Mouse (Mus musculus) heart, postnatal 25 days (tissue): ENCODE results near the gene Wnt7b. TPM values are rescaled to one million over a fixed set of nuclear protein-coding genes. Genes with fewer than 3 reads are reported as not detected.

Source experiments
- DNase-seq: peaks from one replicate; pipeline ENCODE4 v3.0.0; 2022; ENCODE audit warnings: low spot score
- intact Hi-C: fragments of 180-260 bp; cut with DNase I; formaldehyde crosslinking; loops from one replicate; pipeline ENCODE4 v1.15.1; 2025
- total RNA-seq, 2 experiments: library from RNA; stranded (reverse); gene quantifications; 2 replicates each; pipeline ENCODE4 v1.2.3; 2021

Wnt7b gene
- total RNA-seq, 2 experiments from 2014 or later, result 0.13 to 0.17 TPM

- intact Hi-C loops, result no loop called here
- DNase-seq, result peak; percentile 56
Observed at GRCm38 (mm10) chr15:85603422-85603821, 21.1 kb upstream of the Wnt7b start.

- no peak for DNase-seq
- intact Hi-C loops, result no loop called here
Observed at GRCm38 (mm10) chr15:85602733-85603132, 20.5 kb upstream of the Wnt7b start.

DNA sequence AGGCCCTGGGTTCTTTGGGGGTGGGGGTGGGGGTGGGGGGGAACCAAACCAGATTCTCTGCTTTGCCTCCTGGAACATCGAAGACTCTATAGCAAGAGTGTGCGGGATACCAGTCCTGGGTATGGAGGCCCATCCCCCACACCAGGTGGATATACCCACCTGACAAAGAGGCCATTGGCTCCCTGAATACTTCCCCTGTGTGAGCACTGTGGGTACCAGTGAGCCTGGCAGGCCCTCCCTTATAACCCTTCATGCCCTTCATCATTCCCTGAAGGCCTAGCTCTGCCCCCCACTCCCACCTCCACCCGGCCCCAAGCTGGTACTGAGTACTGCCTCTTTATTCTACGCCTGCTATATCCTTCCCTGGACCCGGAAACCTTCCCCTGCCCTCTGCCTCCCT is 19.7 kb upstream of the Wnt7b start:
- DNase-seq, result no peak
- intact Hi-C loops, result no loop called here

- intact Hi-C loops, result no loop called here
- no peak for DNase-seq
Observed at GRCm38 (mm10) chr15:85601202-85601601, 18.9 kb upstream of the Wnt7b start.

GRCm38 (mm10) chr15:85600696-85601094 is 18.4 kb upstream of the Wnt7b start:
- intact Hi-C loops, result no loop called here
- DNase-seq, result peak; percentile 49

- intact Hi-C loops, result loop anchor here (1.0 to 2.0 kb wide), 2 partner anchors 13 to 110 kb away; no protein-coding TSS in a partner anchor
- peak; percentile 91 for DNase-seq
Observed at GRCm38 (mm10) chr15:85599887-85600695, 17.8 kb upstream of the Wnt7b start.

- peak; percentile 59 for DNase-seq
- intact Hi-C loops, result loop anchor here (1.0 to 2.0 kb wide), 2 partner anchors 14 to 111 kb away; no protein-coding TSS in a partner anchor
Observed at GRCm38 (mm10) chr15:85598984-85599886, 17.0 kb upstream of the Wnt7b start.

DNA sequence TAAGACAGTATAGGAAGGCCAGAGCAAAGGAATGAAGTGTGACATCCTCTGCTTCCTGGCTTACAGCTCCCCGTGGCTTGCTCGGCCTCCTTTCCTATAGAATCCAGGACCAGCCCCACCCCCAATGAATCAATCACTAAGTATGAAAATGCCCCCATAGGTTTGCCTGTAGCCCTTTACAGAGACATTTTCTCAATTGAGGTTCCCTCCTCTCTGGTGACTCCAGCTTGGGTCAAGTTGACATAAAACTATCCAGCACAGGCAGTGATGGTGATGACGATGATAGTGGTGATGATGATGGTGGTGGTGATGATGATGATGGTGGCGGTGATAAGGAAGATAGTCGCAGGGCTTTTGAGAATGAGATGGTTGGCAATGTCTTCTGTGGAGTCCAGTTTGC is 16.2 kb upstream of the Wnt7b start:
- no peak for DNase-seq
- intact Hi-C loops, result loop anchor here (2.0 kb wide), 1 partner anchor 14 kb away; no protein-coding TSS in a partner anchor

GRCm38 (mm10) chr15:85597403-85597802 is 15.1 kb upstream of the Wnt7b start:
- no peak for DNase-seq
- intact Hi-C loops, result loop anchor here (2.0 kb wide), 1 partner anchor 269 kb away; no protein-coding TSS in a partner anchor

DNA sequence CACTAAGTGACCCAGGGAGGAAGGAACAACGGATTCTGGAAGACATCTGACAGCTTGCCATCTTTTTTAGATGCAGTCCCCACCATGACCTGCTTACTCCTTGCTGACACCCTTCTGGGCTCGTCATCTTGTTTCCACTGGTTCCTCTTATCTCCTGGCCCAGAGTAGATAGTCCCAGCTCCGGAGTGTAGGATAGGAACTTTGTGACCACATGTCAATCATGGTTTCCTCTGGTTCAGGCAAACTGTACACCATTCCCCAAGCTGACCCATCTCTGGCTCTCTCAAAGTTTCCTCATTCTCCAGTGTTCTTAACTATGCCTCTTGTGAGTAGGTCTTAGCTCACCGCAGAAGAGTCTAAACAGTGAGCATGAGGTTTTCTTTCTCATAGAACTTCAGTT is 10.4 kb upstream of the Wnt7b start:
- intact Hi-C loops, result no loop called here
- no peak for DNase-seq

- DNase-seq, result no peak
- intact Hi-C loops, result no loop called here
Observed at GRCm38 (mm10) chr15:85590831-85591230, 8.6 kb upstream of the Wnt7b start.

DNA sequence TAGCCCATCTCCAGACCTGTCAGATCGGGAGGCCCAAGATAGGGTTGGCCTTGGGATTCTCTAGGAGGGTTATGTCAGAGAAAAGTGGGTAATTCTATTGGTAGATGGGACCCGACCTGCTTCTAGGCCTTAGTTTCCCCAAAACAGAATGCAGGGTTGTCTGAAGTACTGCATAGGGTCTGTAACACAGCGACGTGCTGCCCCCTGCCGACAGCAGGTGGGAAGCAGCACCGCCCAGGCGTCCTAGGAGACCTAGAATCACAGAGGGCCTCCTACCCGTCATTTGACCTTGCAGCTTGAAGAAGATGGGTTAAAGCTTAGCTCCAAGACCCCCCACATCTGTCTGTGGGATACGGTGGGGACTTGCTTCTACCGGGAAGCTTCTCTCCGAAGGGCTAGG is 1.2 kb upstream of the Wnt7b start:
- intact Hi-C loops, result loop anchor here (1.0 to 10.0 kb wide), 5 partner anchors 106 to 419 kb away; no protein-coding TSS in a partner anchor
- no peak for DNase-seq

- intact Hi-C loops, result loop anchor here (1.0 to 10.0 kb wide), 5 partner anchors 106 to 418 kb away; no protein-coding TSS in a partner anchor
- DNase-seq, result peak; percentile 43
Observed at GRCm38 (mm10) chr15:85583024-85583423, 751 bp upstream of the Wnt7b start.

DNA sequence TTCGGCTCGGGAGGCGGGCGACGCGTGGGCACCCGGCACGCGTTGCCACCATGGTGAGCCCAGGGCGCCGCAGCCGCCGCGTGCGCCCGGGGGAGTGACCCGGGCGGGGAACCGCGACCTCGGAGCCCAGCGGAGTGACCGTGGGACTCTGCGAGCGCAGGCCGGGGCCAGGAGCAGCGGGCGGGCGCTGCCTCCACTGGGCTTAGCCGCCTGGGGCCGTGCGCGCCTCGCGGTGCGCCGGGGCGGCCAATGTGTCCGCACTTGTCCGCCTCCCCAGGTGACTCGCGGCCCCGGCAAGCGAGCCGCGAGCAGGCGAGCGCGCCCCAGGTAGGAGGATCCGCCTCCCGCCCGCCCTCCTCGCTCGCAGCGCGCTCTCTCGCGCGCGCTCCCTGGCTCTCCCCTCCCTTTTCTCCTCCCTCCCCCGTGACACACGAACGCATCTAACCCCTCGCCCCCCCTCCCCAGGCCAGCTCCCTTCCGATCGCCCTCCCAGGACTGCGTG is 659 bp downstream of the Wnt7b start:
- no peak for DNase-seq
- intact Hi-C loops, result loop anchor here (2.0 to 10.0 kb wide), 3 partner anchors 194 to 417 kb away; no protein-coding TSS in a partner anchor

DNA sequence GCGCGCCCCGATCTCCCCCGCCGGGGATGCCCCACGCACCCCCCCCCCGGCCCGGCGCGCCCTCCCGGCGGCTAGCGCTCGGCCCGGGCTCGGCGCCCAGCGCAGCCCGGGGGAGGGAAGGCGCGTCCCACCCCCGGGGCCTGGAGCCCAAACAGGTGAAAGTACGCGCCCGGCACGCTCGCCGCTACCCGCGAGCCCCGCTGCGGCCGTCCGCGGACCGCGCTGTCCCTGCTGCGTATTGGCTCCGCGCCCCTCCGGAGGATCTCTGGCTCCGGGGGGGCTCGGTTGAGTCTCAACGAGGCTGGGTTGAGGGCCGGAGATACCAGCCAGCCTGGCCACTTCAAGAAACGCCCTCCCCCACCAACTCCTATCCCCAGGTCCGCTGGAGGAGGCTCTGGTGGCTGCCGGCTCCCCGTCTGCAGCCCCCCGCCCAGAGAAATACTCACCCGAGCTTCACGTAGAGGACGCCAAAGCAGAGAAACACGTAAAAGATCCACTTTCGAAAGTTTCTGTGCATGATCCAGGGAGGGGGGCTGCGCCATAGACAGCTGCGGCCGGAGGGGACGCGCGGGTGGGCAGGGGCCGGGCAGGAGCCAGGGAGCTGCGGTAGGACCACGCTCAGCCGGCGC is 1.2 kb downstream of the Wnt7b start:
- DNase-seq, result no peak
- intact Hi-C loops, result loop anchor here (5.0 to 10.0 kb wide), 2 partner anchors 194 to 416 kb away; no protein-coding TSS in a partner anchor

GRCm38 (mm10) chr15:85580483-85580882 is 1.8 kb downstream of the Wnt7b start:
- no peak for DNase-seq
- intact Hi-C loops, result loop anchor here (5.0 to 10.0 kb wide), 2 partner anchors 193 to 416 kb away; no protein-coding TSS in a partner anchor

DNA sequence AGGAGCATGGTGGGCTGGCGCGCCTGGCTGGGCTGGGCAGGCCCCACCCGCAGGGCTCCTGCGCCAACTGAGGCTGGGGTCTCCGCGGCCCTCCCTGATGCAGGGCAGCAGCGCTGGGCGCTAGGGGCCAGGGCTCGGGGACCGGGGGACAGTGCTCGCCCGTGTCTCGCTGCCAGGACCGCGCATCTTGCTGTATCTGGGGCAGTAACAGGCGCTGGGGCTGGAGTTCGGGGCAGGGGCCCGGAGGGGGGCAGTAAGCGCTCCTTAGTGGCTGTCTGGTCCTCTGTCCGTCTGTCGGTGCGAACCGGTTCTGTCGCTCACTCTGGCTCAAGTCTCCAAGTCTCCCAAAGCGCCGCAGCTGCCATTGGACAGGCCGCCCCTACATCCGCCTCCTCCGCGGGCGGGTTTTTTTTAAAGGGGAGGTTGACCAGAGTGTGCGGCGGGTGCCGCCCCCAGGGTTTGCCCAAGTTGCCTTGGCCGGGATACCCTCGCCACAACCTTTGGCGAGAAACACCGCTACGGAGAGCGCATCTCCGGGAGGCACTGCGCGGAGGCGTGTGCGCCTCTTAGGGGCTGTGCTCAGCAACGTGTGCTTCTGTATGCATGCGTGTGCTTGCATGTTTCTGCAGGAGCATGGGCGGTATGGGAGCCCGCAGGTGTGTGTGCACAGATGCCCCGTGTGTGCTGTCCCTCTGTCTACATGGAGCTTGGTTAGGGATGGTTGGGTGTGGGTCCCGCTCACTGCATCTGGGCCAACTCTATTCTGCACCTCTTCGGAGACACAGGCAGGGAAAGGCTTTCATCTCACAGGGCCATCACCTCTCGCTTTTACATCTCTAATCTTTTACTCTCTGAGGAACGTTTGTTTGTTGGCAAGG is 4.5 kb downstream of the Wnt7b start:
- intact Hi-C loops, result no loop called here
- no peak for DNase-seq
